Mouse (Mus musculus) C2C12 (cell line): ENCODE results near the gene Ctsw. TPM values are rescaled to one million over a fixed set of nuclear protein-coding genes. Genes with fewer than 3 reads are reported as not detected.

ENCODE experiments used
- H3K27me3 ChIP-seq: one replicate; pipeline ENCODE4 v1.6.1; 2011; ENCODE audit not compliant: control insufficient read depth, insufficient read depth, insufficient read length
- H3K36me3 ChIP-seq: one replicate; pipeline ENCODE4 v1.6.1; 2011; ENCODE audit not compliant: control insufficient read depth, insufficient read depth
- H3K4me3 ChIP-seq: one replicate; pipeline ENCODE4 v1.5.1; 2011; ENCODE audit warnings: mild to moderate bottlenecking, control low read depth; ENCODE audit not compliant: poor library complexity, insufficient read depth, severe bottlenecking
- H3K79me2 ChIP-seq: one replicate; pipeline ENCODE4 v1.6.1; 2011; ENCODE audit not compliant: control insufficient read depth, insufficient read depth
- H3K79me3 ChIP-seq: one replicate; pipeline ENCODE4 v1.6.1; 2011; ENCODE audit warnings: low read depth, control low read depth
- H3ac ChIP-seq: one replicate; pipeline ENCODE3; 2011; ENCODE audit warnings: low read depth; ENCODE audit not compliant: control insufficient read depth, insufficient read length
- CEBPB ChIP-seq: IDR thresholded peaks from one replicate; pipeline ENCODE4 v1.6.1; 2011; ENCODE audit warnings: low read depth, mild to moderate bottlenecking, control low read depth, moderate library complexity
- CTCF ChIP-seq: IDR thresholded peaks from one replicate; pipeline ENCODE4 v1.5.1; 2011; ENCODE audit not compliant: control insufficient read depth, insufficient read depth, insufficient read length
- FOSL1 ChIP-seq: IDR thresholded peaks from one replicate; pipeline ENCODE4 v1.8.0; 2011; ENCODE audit warnings: mild to moderate bottlenecking, low read length; ENCODE audit not compliant: poor library complexity, insufficient read depth, severe bottlenecking
- MAX ChIP-seq: IDR thresholded peaks from one replicate; pipeline ENCODE4 v1.6.1; 2011; ENCODE audit warnings: mild to moderate bottlenecking, control low read depth
- MYOD1 ChIP-seq: IDR thresholded peaks from one replicate; pipeline ENCODE4 v1.6.1; 2011; ENCODE audit warnings: low read depth; ENCODE audit not compliant: control insufficient read depth, insufficient read length
- MYOG ChIP-seq: IDR thresholded peaks from one replicate; pipeline ENCODE4 v1.6.1; 2011; ENCODE audit not compliant: control insufficient read depth, insufficient read length; ENCODE audit errors: extremely low read depth
- USF1 ChIP-seq: IDR thresholded peaks from one replicate; pipeline ENCODE4 v1.6.1; 2011; ENCODE audit warnings: low read depth, mild to moderate bottlenecking, control low read depth, moderate library complexity
- polyA plus RNA-seq: library from polyadenylated mRNA; unstranded; fragments of >200 nt; fragmentation: generic; extraction: Trizol; gene quantifications from one replicate; pipeline ENCODE4 v1.2.1, GENCODE M21; 2012; ENCODE audit warnings: missing spikeins

Gene Ctsw
- polyA plus RNA-seq, 1 experiment: 4.8 TPM

- H3K27me3 ChIP-seq: no peaks in the 10 kb centered on the region
Measured at GRCm38 (mm10) chr19:5511074-5511632, 42.8 kb upstream of the Ctsw start.

DNA sequence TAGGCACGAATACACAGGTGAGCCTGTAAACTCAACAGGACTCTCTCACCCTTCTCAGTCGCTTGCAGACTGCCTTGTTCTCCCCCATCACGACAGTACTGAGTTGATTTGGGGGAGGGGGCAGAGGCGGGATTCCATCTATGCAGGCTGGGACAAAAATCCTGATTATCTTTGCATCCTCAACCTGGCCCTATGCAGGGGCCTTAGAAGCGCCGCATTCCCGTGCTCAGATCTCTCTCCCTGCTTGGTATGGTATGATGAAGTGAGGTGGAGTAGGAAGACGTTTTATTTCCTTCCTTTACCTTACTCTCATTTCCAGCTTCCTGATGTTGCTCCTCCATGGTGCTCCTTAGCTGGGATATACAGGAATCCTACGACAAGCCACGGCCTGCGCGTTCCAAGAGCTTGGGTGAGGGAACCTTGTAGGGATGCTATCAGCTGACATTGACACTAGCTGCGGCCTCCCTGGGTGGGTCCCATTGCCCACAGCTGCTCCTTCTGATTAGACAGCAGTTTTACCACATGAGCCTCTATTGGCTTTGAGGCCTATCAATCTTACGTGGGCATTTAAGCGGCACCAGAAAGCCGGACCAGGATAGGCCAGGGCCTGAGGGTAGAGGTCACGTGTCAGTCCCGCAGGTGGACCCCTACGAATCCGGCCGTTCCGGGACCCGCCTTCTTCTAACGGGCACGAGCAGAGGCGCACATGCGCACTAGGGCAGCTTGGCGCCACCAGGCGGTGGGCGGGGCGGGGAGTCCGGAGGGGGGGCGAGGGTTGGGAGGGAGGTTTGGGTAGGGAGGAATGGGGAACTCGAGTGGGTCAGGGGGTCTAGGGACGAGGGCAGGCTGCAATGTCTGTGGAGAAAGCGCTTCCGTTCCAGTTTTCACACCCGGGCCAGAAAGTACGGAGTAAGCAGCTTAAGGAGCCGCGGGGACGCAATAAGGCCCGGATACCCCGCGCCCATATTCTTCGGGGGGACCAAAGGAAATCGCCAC is 42.0 kb upstream of the Ctsw start, which contains the start of gene Snx32:
Snx32 (minus strand) TSS at position 508 of the 996 bp plus-strand sequence.
- Histone ChIP-seq H3K27me3 (no peaks in the 10 kb centered on the region), H3ac (peak within 1 kb of the TSS; percentile 3), H3K79me2 (no peaks in the 10 kb centered on the region), H3K36me3 (no peaks in the 10 kb centered on the region), H3K79me3 (no peaks in the 10 kb centered on the region), H3K4me3 (peak within 1 kb of the TSS; percentile 14)
- TF ChIP-seq USF1 (peak; percentile 88), MYOG (no peak)

More at GRCm38 (mm10) chr19:5511074-5511632, 42.8 kb upstream of the Ctsw start:
- no peaks in the 10 kb centered on the region for H3K79me2 ChIP-seq
- no peaks in the 10 kb centered on the region for H3K79me3 ChIP-seq
- H3K4me3 ChIP-seq: no peak overlapping the region
- TF ChIP-seq CEBPB: no peak
- no peak for TF ChIP-seq USF1
- TF ChIP-seq FOSL1: no peak
- no peak for TF ChIP-seq MYOG
- TF ChIP-seq CTCF: no peak
- no peak for TF ChIP-seq MYOD1
- no peak for TF ChIP-seq MAX
- H3ac ChIP-seq: peak overlapping the region; percentile 1
- no peaks in the 10 kb centered on the region for H3K36me3 ChIP-seq

DNA sequence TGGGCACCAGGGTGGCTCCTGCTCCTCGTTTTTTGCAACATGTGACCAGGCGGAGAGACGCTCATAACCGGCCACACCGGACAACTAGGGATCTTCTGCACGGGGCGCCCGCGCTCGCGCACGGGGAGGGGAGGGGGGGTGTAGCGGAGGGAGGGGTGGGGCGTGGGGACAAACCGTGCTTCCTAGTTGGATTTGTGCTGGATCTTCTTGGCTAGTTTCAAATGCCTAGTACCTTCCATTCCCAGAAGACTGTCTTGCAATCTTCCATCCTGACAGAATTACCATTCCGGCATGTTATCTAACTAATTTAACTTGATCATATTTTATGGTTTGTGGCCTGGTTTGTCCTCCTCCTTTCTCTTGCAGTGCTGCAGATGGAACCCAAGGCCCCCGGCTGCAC is 35.4 kb upstream of the Ctsw start, which contains the start of gene 1700020D05Rik:
1700020D05Rik (minus strand) TSS at position 101 of the 400 bp plus-strand sequence.
- H3ac ChIP-seq: no peak within 1 kb of the TSS
- no peaks in the 10 kb centered on the region for H3K79me3 ChIP-seq
- no peaks in the 10 kb centered on the region for H3K27me3 ChIP-seq
- no peak within 1 kb of the TSS for H3K4me3 ChIP-seq
- H3K36me3 ChIP-seq: no peaks in the 10 kb centered on the region
- no peaks in the 10 kb centered on the region for H3K79me2 ChIP-seq
- TF ChIP-seq USF1: no peak

DNA sequence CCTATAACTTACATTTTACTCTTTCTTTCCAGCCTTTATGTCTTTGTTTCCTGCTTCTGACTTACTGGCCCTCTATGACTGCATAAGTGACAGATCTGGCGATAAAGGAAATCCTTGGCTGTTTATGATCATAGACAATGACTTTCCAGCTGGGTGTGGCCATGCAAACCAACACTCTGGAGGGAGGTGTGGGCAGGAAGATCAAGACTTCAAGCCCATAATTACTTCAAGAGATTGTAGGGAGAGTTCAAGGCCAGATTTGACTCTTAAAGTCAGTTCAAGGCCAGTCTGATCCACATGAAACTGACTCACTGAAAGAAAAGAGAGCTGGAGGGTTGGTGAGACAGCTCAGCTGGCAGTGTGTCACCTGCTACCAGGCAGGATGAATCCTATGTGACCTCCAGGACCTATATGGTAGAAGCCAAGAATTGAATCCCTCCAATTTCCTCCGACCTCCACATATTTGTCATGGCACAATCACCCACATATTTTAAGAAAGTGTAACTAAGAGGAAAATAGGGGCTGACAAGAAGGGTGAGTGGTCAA is 32.1 kb upstream of the Ctsw start:
- no peak overlapping the region for H3ac ChIP-seq
- H3K27me3 ChIP-seq: no peaks in the 10 kb centered on the region
- H3K36me3 ChIP-seq: peaks cover 9% of the 10 kb centered on the region
- TF ChIP-seq MYOD1 (no peak), USF1 (no peak), CTCF (no peak), FOSL1 (no peak), MAX (no peak), CEBPB (no peak), MYOG (no peak)
- H3K4me3 ChIP-seq: no peak overlapping the region
- H3K79me3 ChIP-seq: no peaks in the 10 kb centered on the region
- no peaks in the 10 kb centered on the region for H3K79me2 ChIP-seq

DNA sequence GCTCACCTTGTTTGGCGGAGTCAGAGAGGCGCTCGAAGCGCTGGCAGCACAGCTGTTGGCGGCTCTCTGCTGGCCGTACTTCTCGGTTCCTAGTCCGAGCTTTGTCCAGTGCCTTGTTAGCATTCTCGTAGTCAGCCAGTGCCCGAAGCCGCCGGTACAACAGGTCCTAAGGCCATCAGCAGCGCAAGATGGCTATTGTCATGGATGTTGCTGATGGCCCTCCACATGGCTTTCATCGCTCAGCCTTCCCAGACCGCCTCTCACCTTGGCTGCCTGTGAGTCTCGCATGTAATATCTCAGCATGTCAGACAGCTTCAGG is 27.7 kb upstream of the Ctsw start:
- H3K36me3 ChIP-seq: peaks cover 49% of the 10 kb centered on the region
- H3K27me3 ChIP-seq: no peaks in the 10 kb centered on the region
- H3K4me3 ChIP-seq: no peak overlapping the region
- TF ChIP-seq USF1 (no peak), FOSL1 (no peak), MAX (no peak), CTCF (no peak), MYOG (no peak), CEBPB (no peak), MYOD1 (no peak)
- H3K79me2 ChIP-seq: peaks cover 38% of the 10 kb centered on the region
- no peak overlapping the region for H3ac ChIP-seq
- H3K79me3 ChIP-seq: peaks cover 33% of the 10 kb centered on the region

DNA sequence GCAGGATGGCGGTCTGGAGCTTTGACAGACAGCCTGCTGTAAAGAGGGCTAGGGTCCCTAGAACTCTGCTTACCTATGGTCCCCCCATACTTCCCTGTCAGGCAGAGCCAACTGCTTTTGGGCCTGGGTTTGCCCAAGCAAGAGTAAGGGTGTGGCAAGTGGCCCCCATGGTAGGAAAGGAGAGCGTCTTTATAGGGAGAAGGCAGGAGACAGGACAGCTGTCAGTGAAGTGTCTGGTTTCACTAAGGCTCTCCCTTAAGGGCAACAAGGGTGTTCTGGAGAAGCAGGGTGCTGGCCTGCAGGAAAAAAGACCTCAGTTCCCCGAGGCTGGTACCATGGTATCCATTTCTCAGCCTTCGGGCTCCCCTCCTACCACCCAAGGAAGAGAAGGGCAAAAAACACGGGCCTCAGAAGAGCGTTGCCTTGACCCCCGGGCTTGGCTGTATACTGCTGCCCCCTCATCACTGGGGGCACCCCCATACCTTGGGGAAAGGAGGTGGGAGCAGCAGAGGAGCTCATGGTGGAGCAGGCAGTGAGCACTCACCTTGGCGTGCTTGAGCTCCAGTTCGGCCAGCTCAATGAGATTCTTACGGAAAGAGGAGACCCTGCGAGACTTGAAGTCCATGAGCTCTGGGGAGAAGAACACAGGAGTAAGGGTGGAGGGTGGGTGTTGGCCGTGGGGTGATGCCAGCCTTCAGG is 27.2 kb upstream of the Ctsw start:
- no peak overlapping the region for H3K4me3 ChIP-seq
- peaks cover 49% of the 10 kb centered on the region for H3K36me3 ChIP-seq
- peaks cover 43% of the 10 kb centered on the region for H3K79me2 ChIP-seq
- TF ChIP-seq FOSL1 (no peak), CEBPB (no peak), CTCF (no peak), MAX (no peak), MYOD1 (no peak), USF1 (no peak), MYOG (no peak)
- no peak overlapping the region for H3ac ChIP-seq
- H3K79me3 ChIP-seq: peaks cover 38% of the 10 kb centered on the region
- no peaks in the 10 kb centered on the region for H3K27me3 ChIP-seq
